Mouse (Mus musculus) midbrain, embryonic 14.5 days (tissue): ENCODE results near the gene Rtca. TPM values are rescaled to one million over a fixed set of nuclear protein-coding genes. Genes with fewer than 3 reads are reported as not detected.
A peak's percentile ranks its signal among the peaks of the same experiment; 100 is the strongest.

Experiments used
- ATAC-seq: fragments of 200-750 bp; cut with Nextera tagmentation; 2 replicates; pipeline ENCODE4 v1.8.0; 2017; ENCODE audit warnings: moderate number of reproducible peaks, moderate library complexity; ENCODE audit not compliant: low FRiP score, low TSS enrichment
- DNase-seq: peaks from one replicate; pipeline ENCODE4 v3.0.0-alpha.2; 2015
- H3K27ac ChIP-seq: fragments of 300-500 bp; sonication (generic); replicated peaks from 2 replicates; pipeline ENCODE4 v1.5.1; 2014; ENCODE audit warnings: mild to moderate bottlenecking, low read depth, low read length, moderate library complexity
- H3K27me3 ChIP-seq: fragments of 300-500 bp; sonication (generic); 2 replicates; pipeline ENCODE4 v1.6.1; 2014; ENCODE audit warnings: low read length, control low read depth, mixed read lengths; ENCODE audit not compliant: control insufficient read depth, insufficient read depth
- H3K36me3 ChIP-seq: fragments of 300-500 bp; sonication (generic); 2 replicates; pipeline ENCODE4 v1.6.1; 2014; ENCODE audit warnings: low read length, control low read depth; ENCODE audit not compliant: control insufficient read depth, insufficient read depth
- H3K4me1 ChIP-seq: fragments of 300-500 bp; sonication (generic); 2 replicates; pipeline ENCODE4 v1.6.1; 2014; ENCODE audit warnings: mild to moderate bottlenecking, antibody characterized with exemption, low read length, control low read depth; ENCODE audit not compliant: control insufficient read depth, insufficient read depth
- H3K4me2 ChIP-seq: fragments of 300-500 bp; sonication (generic); 2 replicates; pipeline ENCODE4 v1.6.1; 2014; ENCODE audit warnings: mild to moderate bottlenecking, low read length, moderate library complexity
- H3K4me3 ChIP-seq: fragments of 300-500 bp; sonication (generic); replicated peaks from 2 replicates; pipeline ENCODE4 v1.5.1; 2014; ENCODE audit warnings: low read depth, low read length
- H3K9ac ChIP-seq: fragments of 300-500 bp; sonication (generic); replicated peaks from 2 replicates; pipeline ENCODE4 v1.6.1; 2014; ENCODE audit warnings: mild to moderate bottlenecking, low read length, moderate library complexity
- H3K9me3 ChIP-seq: fragments of 300-500 bp; sonication (generic); 2 replicates; pipeline ENCODE4 v1.6.1; 2016; ENCODE audit warnings: low read length, control low read depth, mixed read lengths; ENCODE audit not compliant: control insufficient read depth
- WGBS: fragments of 180-500 bp; shearing (Covaris S2); extraction: QIAGEN DNeasy Blood & Tissue Kit; methylation state at CpG from one replicate; pipeline ENCODE4 v1.1.7; 2014; 5-methylcytosine and 5-hydroxymethylcytosine counted together
- polyA plus RNA-seq: library from polyadenylated mRNA; unstranded; fragments of >200 nt; fragmentation: Nextera tagmentation; extraction: Ambion mirVana; gene quantifications from 2 replicates; pipeline ENCODE4 v1.2.1, GENCODE M21; 2014

The Rtca gene
- 120 and 126 TPM in 2 replicates for polyA plus RNA-seq

GRCm38 (mm10) chr3:116507772-116508351, at the start of gene Rtca:
Gene Rtca, minus strand, starts transcription at chr3:116508208.
- H3K4me2 ChIP-seq = peak within 1 kb of the TSS; percentile 67
- DNase-seq (peak; percentile 99), ATAC-seq (peak; percentile 93)
- under 1% methylated on average over 33 of the region's 44 CpGs for WGBS
- H3K9me3 ChIP-seq = no peaks in the 10 kb centered on the region
- peak within 1 kb of the TSS; percentile 85 for H3K27ac ChIP-seq
- peak within 1 kb of the TSS; percentile 93 for H3K9ac ChIP-seq
- H3K27me3 ChIP-seq = no peaks in the 10 kb centered on the region
- peaks cover 33% of the 10 kb centered on the region for H3K36me3 ChIP-seq
- H3K4me1 ChIP-seq = peaks cover 14% of the 10 kb centered on the region
- peak within 1 kb of the TSS; percentile 99 for H3K4me3 ChIP-seq

- ATAC-seq = no peak
- H3K36me3 ChIP-seq = peaks cover 26% of the 10 kb centered on the region
- no peak overlapping the region for H3K4me2 ChIP-seq
- WGBS = 97% methylated on average over 5 of the region's 5 CpGs
- H3K9ac ChIP-seq = no peak overlapping the region
- H3K27ac ChIP-seq = no peak overlapping the region
- DNase-seq = no peak
- no peaks in the 10 kb centered on the region for H3K4me1 ChIP-seq
- H3K4me3 ChIP-seq = no peak overlapping the region
- no peaks in the 10 kb centered on the region for H3K27me3 ChIP-seq
- H3K9me3 ChIP-seq = no peaks in the 10 kb centered on the region
Measured at GRCm38 (mm10) chr3:116551362-116551761, 43.4 kb upstream of the Rtca start.

GRCm38 (mm10) chr3:116547430-116547829, 39.4 kb upstream of the Rtca start:
- H3K4me2 ChIP-seq = no peak overlapping the region
- 91% methylated on average over 5 of the region's 5 CpGs for WGBS
- H3K27ac ChIP-seq = no peak overlapping the region
- H3K4me3 ChIP-seq = no peak overlapping the region
- ATAC-seq (no peak), DNase-seq (no peak)
- H3K4me1 ChIP-seq = no peaks in the 10 kb centered on the region
- no peaks in the 10 kb centered on the region for H3K27me3 ChIP-seq
- no peaks in the 10 kb centered on the region for H3K9me3 ChIP-seq
- H3K36me3 ChIP-seq = peaks cover 44% of the 10 kb centered on the region
- no peak overlapping the region for H3K9ac ChIP-seq

- no peak for ATAC-seq
- Histone ChIP-seq H3K4me1 (no peaks in the 10 kb centered on the region), H3K4me2 (no peak overlapping the region), H3K27ac (no peak overlapping the region), H3K9ac (no peak overlapping the region), H3K4me3 (no peak overlapping the region), H3K27me3 (no peaks in the 10 kb centered on the region), H3K9me3 (no peaks in the 10 kb centered on the region), H3K36me3 (peaks cover 60% of the 10 kb centered on the region)
- 85% methylated on average over 3 of the region's 3 CpGs for WGBS
- DNase-seq = no peak
Measured at GRCm38 (mm10) chr3:116542532-116542931, 34.5 kb upstream of the Rtca start.

GRCm38 (mm10) chr3:116542070-116542469, 34.1 kb upstream of the Rtca start:
- Histone ChIP-seq H3K27ac (no peak overlapping the region), H3K9ac (no peak overlapping the region), H3K4me1 (no peaks in the 10 kb centered on the region), H3K9me3 (no peaks in the 10 kb centered on the region), H3K4me3 (no peak overlapping the region), H3K27me3 (no peaks in the 10 kb centered on the region), H3K4me2 (no peak overlapping the region), H3K36me3 (peaks cover 60% of the 10 kb centered on the region)
- WGBS = 91% methylated on average over 2 of the region's 2 CpGs
- DNase-seq (no peak), ATAC-seq (no peak)

GRCm38 (mm10) chr3:116537200-116537573, 29.2 kb upstream of the Rtca start:
- Histone ChIP-seq H3K36me3 (peaks cover 63% of the 10 kb centered on the region), H3K27me3 (no peaks in the 10 kb centered on the region)
- WGBS = 47% methylated on average over 6 of the region's 6 CpGs

GRCm38 (mm10) chr3:116536428-116537199, 28.6 kb upstream of the Rtca start:
- H3K9ac ChIP-seq = no peak overlapping the region
- DNase-seq = no peak

More at GRCm38 (mm10) chr3:116537200-116537573, 29.2 kb upstream of the Rtca start:
- Histone ChIP-seq H3K4me1 (no peaks in the 10 kb centered on the region), H3K9ac (no peak overlapping the region), H3K4me3 (no peak overlapping the region), H3K4me2 (no peak overlapping the region), H3K27ac (no peak overlapping the region), H3K9me3 (no peaks in the 10 kb centered on the region)
- ATAC-seq (no peak), DNase-seq (no peak)

GRCm38 (mm10) chr3:116530826-116531225, 22.8 kb upstream of the Rtca start:
- Histone ChIP-seq H3K4me1 (no peaks in the 10 kb centered on the region), H3K9ac (no peak overlapping the region), H3K9me3 (no peaks in the 10 kb centered on the region), H3K27ac (no peak overlapping the region), H3K4me3 (no peak overlapping the region), H3K4me2 (no peak overlapping the region), H3K36me3 (peaks cover 27% of the 10 kb centered on the region), H3K27me3 (no peaks in the 10 kb centered on the region)
- WGBS = 90% methylated on average over 4 of the region's 4 CpGs
- DNase-seq (no peak), ATAC-seq (no peak)

More at GRCm38 (mm10) chr3:116536428-116537199, 28.6 kb upstream of the Rtca start:
- Histone ChIP-seq H3K27me3 (no peaks in the 10 kb centered on the region), H3K36me3 (peaks cover 58% of the 10 kb centered on the region), H3K4me3 (no peak overlapping the region), H3K4me1 (no peaks in the 10 kb centered on the region), H3K27ac (no peak overlapping the region), H3K9me3 (no peaks in the 10 kb centered on the region), H3K4me2 (no peak overlapping the region)
- no peak for ATAC-seq
- WGBS = 70% methylated on average over 16 of the region's 16 CpGs

GRCm38 (mm10) chr3:116529741-116530140, 21.7 kb upstream of the Rtca start:
- DNase-seq = no peak
- Histone ChIP-seq H3K4me3 (no peak overlapping the region), H3K9ac (no peak overlapping the region), H3K27me3 (no peaks in the 10 kb centered on the region), H3K36me3 (peaks cover 19% of the 10 kb centered on the region), H3K9me3 (no peaks in the 10 kb centered on the region), H3K4me1 (no peaks in the 10 kb centered on the region), H3K4me2 (no peak overlapping the region), H3K27ac (no peak overlapping the region)
- ATAC-seq = no peak
- WGBS = 59% methylated on average over 4 of the region's 5 CpGs
